Mouse (Mus musculus) forebrain, postnatal 0 days (tissue): ENCODE measurements around the gene Lmod2. TPM values are rescaled to one million over a fixed set of nuclear protein-coding genes. Genes with fewer than 3 reads are reported as not detected.

Experiments
- ATAC-seq: fragments of 200-750 bp; cut with Nextera tagmentation; 2 replicates; pipeline ENCODE4 v1.8.0; 2017; ENCODE audit warnings: mild to moderate bottlenecking, moderate library complexity
- DNase-seq: peaks from one replicate; pipeline ENCODE4 v3.0.0-alpha.2; 2015
- H3K27ac ChIP-seq: fragments of 300-500 bp; sonication (generic); 2 replicates; pipeline ENCODE4 v1.5.1; 2014; ENCODE audit warnings: low read depth, mild to moderate bottlenecking, antibody characterized with exemption, low read length, moderate library complexity, mixed read lengths
- H3K27me3 ChIP-seq: fragments of 300-500 bp; sonication (generic); 2 replicates; pipeline ENCODE4 v1.6.1; 2014; ENCODE audit warnings: mild to moderate bottlenecking, low read length, mixed read lengths; ENCODE audit not compliant: insufficient read depth
- H3K36me3 ChIP-seq: fragments of 300-500 bp; sonication (generic); 2 replicates; pipeline ENCODE4 v1.6.1; 2014; ENCODE audit warnings: mild to moderate bottlenecking, moderate library complexity; ENCODE audit not compliant: insufficient read depth
- H3K4me1 ChIP-seq: fragments of 300-500 bp; sonication (generic); 2 replicates; pipeline ENCODE4 v1.6.1; 2014; ENCODE audit warnings: antibody characterized with exemption; ENCODE audit not compliant: insufficient read depth
- H3K4me2 ChIP-seq: fragments of 300-500 bp; sonication (generic); 2 replicates; pipeline ENCODE4 v1.6.1; 2014; ENCODE audit warnings: low read depth, mild to moderate bottlenecking, moderate library complexity
- H3K4me3 ChIP-seq: fragments of 300-500 bp; sonication (generic); 2 replicates; pipeline ENCODE4 v1.5.1; 2014; ENCODE audit warnings: low read depth, low read length, mixed read lengths
- H3K9ac ChIP-seq: fragments of 300-500 bp; sonication (generic); 2 replicates; pipeline ENCODE4 v1.6.1; 2014; ENCODE audit warnings: mild to moderate bottlenecking
- H3K9me3 ChIP-seq: fragments of 300-500 bp; sonication (generic); 2 replicates; pipeline ENCODE4 v1.6.1; 2016; ENCODE audit warnings: low read length
- CTCF ChIP-seq: sonication (generic); IDR thresholded peaks from 2 replicates; pipeline ENCODE4 v1.5.1; 2016; ENCODE audit warnings: antibody characterized with exemption, control low read depth, low read depth
- WGBS: fragments of 180-500 bp; shearing (Covaris S2); extraction: QIAGEN DNeasy Blood & Tissue Kit; methylation state at CpG from one replicate; pipeline ENCODE4 v1.1.7; 2014; 5-methylcytosine and 5-hydroxymethylcytosine counted together
- polyA plus RNA-seq: library from polyadenylated mRNA; unstranded; fragments of >200 nt; fragmentation: Nextera tagmentation; extraction: Ambion mirVana; gene quantifications from 2 replicates; pipeline ENCODE4 v1.2.1, GENCODE M21; 2015
- total RNA-seq: library from RNA; depleted of rRNA; stranded (reverse); fragments of >200 nt; gene quantifications from 2 replicates; pipeline ENCODE4 v1.2.3, GENCODE M21; 2014

The Lmod2 gene
- total and polyA plus RNA-seq, 2 experiments from 2014 or later = not detected

DNA sequence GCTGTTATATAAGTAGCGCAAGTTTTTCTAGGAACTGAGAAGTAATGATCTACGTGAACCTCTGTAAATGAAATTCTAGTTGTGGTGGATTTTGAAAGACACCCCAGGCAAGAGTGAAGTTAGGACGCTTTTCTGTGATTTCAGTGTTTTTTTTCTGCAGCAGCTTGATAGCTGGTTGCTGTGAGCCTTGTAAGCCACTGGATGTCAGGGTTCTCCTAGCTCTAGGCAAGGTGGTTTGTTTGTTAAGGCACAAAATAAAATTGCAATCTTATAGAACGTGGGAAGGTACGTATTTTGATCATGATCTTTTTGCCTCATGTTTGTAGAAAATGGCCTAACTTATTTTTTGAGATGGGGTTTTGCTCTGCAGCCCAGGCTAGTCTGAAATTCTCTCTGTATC is 28.6 kb upstream of the Lmod2 start:
- ATAC-seq = no peak
- Histone ChIP-seq H3K36me3 (no peaks in the 10 kb centered on the region), H3K4me3 (no peak overlapping the region), H3K27me3 (no peaks in the 10 kb centered on the region), H3K4me2 (no peak overlapping the region), H3K4me1 (no peaks in the 10 kb centered on the region), H3K9ac (no peak overlapping the region), H3K27ac (no peak overlapping the region), H3K9me3 (no peaks in the 10 kb centered on the region)
- 85% methylated on average over 5 of the region's 5 CpGs for WGBS
- peak; percentile 38; the same call in 1 of the 2 replicates for TF ChIP-seq CTCF
- DNase-seq = no peak

DNA sequence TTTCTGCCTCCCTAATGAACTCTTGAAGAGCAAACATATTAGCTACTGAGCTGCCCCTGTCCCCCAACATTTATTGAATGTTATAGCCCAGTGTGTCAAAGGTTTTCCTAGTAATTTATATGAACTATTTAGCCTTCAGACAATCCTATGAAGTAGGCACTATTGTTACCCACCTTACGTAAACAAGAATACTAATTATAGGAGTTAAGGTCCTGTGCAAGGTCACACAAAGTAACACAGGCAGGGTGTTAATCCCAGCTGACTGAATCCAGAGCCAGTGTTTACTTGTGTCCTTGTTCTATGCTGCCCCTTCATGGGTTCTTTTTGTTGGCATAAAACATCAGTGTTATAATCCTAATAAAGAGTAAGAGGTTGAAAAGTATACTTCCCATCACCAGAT is 27.9 kb upstream of the Lmod2 start:
- H3K9me3 ChIP-seq = no peaks in the 10 kb centered on the region
- DNase-seq (no peak), ATAC-seq (no peak)
- no peak overlapping the region for H3K27ac ChIP-seq
- TF ChIP-seq CTCF = no peak
- no peak overlapping the region for H3K4me3 ChIP-seq
- H3K4me1 ChIP-seq = no peaks in the 10 kb centered on the region
- no peak overlapping the region for H3K9ac ChIP-seq
- H3K4me2 ChIP-seq = no peak overlapping the region
- 79% methylated on average over 1 of the region's 1 CpGs for WGBS
- H3K36me3 ChIP-seq = no peaks in the 10 kb centered on the region
- no peaks in the 10 kb centered on the region for H3K27me3 ChIP-seq

DNA sequence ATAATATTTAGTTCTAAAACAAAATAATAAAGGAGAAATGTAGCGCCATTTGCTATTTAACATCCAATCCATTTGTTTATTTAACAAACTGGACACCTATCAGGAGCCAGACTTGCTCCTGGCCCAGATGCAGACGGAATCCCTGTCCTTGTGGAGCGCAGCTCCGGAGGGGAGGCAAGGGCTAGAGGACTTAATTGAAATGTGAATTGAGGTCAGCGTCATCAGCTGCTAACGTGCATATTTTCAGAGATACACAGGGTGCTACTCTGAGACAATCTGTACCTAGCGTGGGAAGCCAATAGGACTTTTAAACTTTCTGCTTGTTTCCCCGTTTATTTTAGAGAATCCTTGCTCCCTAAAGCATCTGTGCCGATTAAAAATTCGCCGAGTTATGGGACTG is 27.3 kb upstream of the Lmod2 start:
- no peak for DNase-seq
- no peak overlapping the region for H3K4me3 ChIP-seq
- ATAC-seq = no peak
- no peak overlapping the region for H3K27ac ChIP-seq
- H3K36me3 ChIP-seq = no peaks in the 10 kb centered on the region
- H3K27me3 ChIP-seq = no peaks in the 10 kb centered on the region
- H3K9me3 ChIP-seq = no peaks in the 10 kb centered on the region
- no peaks in the 10 kb centered on the region for H3K4me1 ChIP-seq
- TF ChIP-seq CTCF = no peak
- H3K9ac ChIP-seq = no peak overlapping the region
- WGBS = 75% methylated on average over 11 of the region's 11 CpGs
- no peak overlapping the region for H3K4me2 ChIP-seq

DNA sequence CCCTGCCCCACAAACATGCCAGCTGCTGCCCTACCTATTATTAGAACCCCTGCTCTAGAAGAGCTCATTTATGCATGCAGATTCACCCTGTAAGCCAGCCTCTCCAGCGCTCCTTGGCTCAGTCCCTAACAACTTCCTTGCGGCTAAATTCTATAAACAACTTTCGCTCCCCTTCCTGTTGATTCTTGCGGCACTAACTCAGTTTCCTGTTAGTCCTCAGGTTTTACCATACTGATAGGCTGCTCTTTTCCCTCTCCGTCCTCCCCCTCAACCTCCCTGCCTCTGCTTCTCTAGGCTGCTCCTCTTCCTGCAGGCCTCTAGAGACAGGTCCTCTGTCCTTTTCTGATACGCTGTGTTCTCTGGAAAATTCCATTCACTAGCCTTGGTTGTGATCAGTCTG is 26.4 kb upstream of the Lmod2 start:
- Histone ChIP-seq H3K27ac (no peak overlapping the region), H3K9ac (no peak overlapping the region), H3K9me3 (no peaks in the 10 kb centered on the region), H3K27me3 (no peaks in the 10 kb centered on the region), H3K36me3 (no peaks in the 10 kb centered on the region), H3K4me1 (no peaks in the 10 kb centered on the region), H3K4me2 (no peak overlapping the region), H3K4me3 (no peak overlapping the region)
- ATAC-seq (no peak), DNase-seq (no peak)
- no peak for TF ChIP-seq CTCF
- 72% methylated on average over 6 of the region's 6 CpGs for WGBS

DNA sequence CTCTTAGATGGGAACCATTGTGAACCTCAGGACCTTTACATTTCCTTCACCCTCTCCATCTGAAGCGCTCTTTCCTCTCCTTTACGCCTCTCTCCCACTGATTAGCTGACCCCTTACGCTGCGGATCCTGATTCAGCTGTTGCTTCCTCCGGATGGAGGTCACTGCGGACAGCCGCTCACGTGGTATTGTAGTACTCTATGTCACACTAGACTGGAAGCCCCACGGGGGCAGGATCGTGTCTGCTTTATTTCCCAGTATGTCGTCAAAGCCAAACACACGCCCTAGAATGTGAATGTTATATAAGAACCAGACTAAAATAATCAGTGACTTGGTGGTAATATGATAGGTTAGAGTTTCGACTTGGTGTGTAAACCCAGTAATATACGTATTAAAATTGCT is 25.1 kb upstream of the Lmod2 start:
- no peak overlapping the region for H3K27ac ChIP-seq
- H3K4me2 ChIP-seq = no peak overlapping the region
- ATAC-seq (no peak), DNase-seq (no peak)
- no peaks in the 10 kb centered on the region for H3K27me3 ChIP-seq
- no peaks in the 10 kb centered on the region for H3K4me1 ChIP-seq
- no peak overlapping the region for H3K9ac ChIP-seq
- H3K36me3 ChIP-seq = no peaks in the 10 kb centered on the region
- TF ChIP-seq CTCF = no peak
- no peaks in the 10 kb centered on the region for H3K9me3 ChIP-seq
- 95% methylated on average over 14 of the region's 14 CpGs for WGBS
- no peak overlapping the region for H3K4me3 ChIP-seq

DNA sequence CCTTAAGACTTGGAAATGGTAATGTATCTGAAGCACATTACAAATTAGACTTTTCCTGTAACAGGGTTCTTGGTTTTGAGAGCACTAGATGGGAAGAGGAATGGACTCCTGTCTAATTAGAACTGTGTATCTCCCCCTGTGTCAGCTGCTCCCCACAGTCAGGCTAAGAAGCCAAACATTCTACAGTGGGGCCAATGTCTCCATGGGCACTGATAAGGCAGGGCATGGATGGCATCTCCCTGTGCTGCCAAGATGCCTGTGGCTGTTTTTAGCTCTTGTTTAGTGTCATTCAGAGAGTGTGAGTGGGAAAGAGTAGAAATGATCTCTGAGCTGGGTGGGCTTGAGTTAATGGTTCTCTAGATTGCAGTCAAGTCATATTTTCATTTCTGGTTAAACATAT is 24.2 kb upstream of the Lmod2 start:
- no peak for TF ChIP-seq CTCF
- no peaks in the 10 kb centered on the region for H3K27me3 ChIP-seq
- H3K4me1 ChIP-seq = no peaks in the 10 kb centered on the region
- H3K27ac ChIP-seq = no peak overlapping the region
- no peak overlapping the region for H3K4me2 ChIP-seq
- ATAC-seq = no peak
- no peak for DNase-seq
- H3K36me3 ChIP-seq = no peaks in the 10 kb centered on the region
- H3K4me3 ChIP-seq = no peak overlapping the region
- no peak overlapping the region for H3K9ac ChIP-seq
- no peaks in the 10 kb centered on the region for H3K9me3 ChIP-seq

DNA sequence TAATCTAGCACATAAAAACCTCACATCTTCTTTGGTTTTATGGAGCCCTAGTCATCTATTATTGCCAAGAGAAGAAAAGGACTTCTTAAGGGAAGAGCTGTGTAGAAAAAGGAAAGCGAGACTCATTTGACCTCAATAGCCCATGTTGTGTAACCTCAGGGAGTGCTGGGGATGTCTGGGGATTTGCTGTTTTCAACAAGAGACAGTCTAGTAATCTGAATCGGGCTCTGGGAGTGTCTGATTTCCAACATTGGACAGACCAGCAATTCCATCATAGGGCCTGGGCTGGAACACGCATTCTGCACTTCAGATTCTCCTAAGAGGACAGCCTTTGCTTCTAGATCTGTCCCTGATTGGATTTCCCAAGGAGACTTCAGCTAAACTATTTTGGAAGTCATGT is 14.1 kb upstream of the Lmod2 start:
- no peak for TF ChIP-seq CTCF
- ATAC-seq (no peak), DNase-seq (no peak)
- no peak overlapping the region for H3K9ac ChIP-seq
- WGBS = 82% methylated on average over 3 of the region's 3 CpGs
- H3K4me1 ChIP-seq = no peaks in the 10 kb centered on the region
- no peaks in the 10 kb centered on the region for H3K9me3 ChIP-seq
- H3K27ac ChIP-seq = no peak overlapping the region
- H3K4me3 ChIP-seq = no peak overlapping the region
- no peak overlapping the region for H3K4me2 ChIP-seq
- H3K36me3 ChIP-seq = no peaks in the 10 kb centered on the region
- no peaks in the 10 kb centered on the region for H3K27me3 ChIP-seq
